Mouse (Mus musculus) midbrain, embryonic 11.5 days (tissue): ENCODE results near the gene Smtn. TPM values are rescaled to one million over a fixed set of nuclear protein-coding genes. Genes with fewer than 3 reads are reported as not detected.

Experiments
- ATAC-seq: fragments of 200-750 bp; cut with Nextera tagmentation; 2 replicates; pipeline ENCODE4 v1.8.0; 2017; ENCODE audit warnings: moderate TSS enrichment, moderate library complexity; ENCODE audit not compliant: low FRiP score
- DNase-seq: peaks from one replicate; pipeline ENCODE4 v3.0.0; 2015; ENCODE audit warnings: low spot score; ENCODE audit errors: missing footprints
- H3K27ac ChIP-seq: fragments of 300-500 bp; sonication (generic); 2 replicates; pipeline ENCODE4 v1.5.1; 2014; ENCODE audit warnings: low read depth, low read length
- H3K27me3 ChIP-seq: fragments of 300-500 bp; sonication (generic); 2 replicates; pipeline ENCODE4 v1.6.1; 2014; ENCODE audit warnings: mild to moderate bottlenecking, low read length, moderate library complexity, mixed read lengths; ENCODE audit not compliant: control insufficient read depth, insufficient read depth
- H3K36me3 ChIP-seq: fragments of 300-500 bp; sonication (generic); 2 replicates; pipeline ENCODE4 v1.6.1; 2014; ENCODE audit warnings: mild to moderate bottlenecking, low read length, moderate library complexity, mixed read lengths; ENCODE audit not compliant: control insufficient read depth, insufficient read depth
- H3K4me1 ChIP-seq: fragments of 300-500 bp; sonication (generic); 2 replicates; pipeline ENCODE4 v1.6.1; 2014; ENCODE audit warnings: low read length; ENCODE audit not compliant: control insufficient read depth, insufficient read depth
- H3K4me2 ChIP-seq: fragments of 300-500 bp; sonication (generic); 2 replicates; pipeline ENCODE4 v1.6.1; 2014; ENCODE audit warnings: mild to moderate bottlenecking, moderate library complexity
- H3K4me3 ChIP-seq: fragments of 300-500 bp; sonication (generic); 2 replicates; pipeline ENCODE4 v1.5.1; 2014; ENCODE audit warnings: low read depth, low read length
- H3K9ac ChIP-seq: fragments of 300-500 bp; sonication (generic); 2 replicates; pipeline ENCODE4 v1.6.1; 2014; ENCODE audit warnings: low read length
- H3K9me3 ChIP-seq: fragments of 300-500 bp; sonication (generic); 2 replicates; pipeline ENCODE4 v1.6.1; 2016; ENCODE audit warnings: low read length; ENCODE audit not compliant: control insufficient read depth
- WGBS: fragments of 180-500 bp; shearing (Covaris S2); extraction: QIAGEN DNeasy Blood & Tissue Kit; methylation state at CpG from one replicate; pipeline ENCODE4 v1.1.7; 2014; 5-methylcytosine and 5-hydroxymethylcytosine counted together
- polyA plus RNA-seq: library from polyadenylated mRNA; unstranded; fragments of >200 nt; fragmentation: Nextera tagmentation; extraction: Ambion mirVana; gene quantifications from 2 replicates; pipeline ENCODE4 v1.2.1, GENCODE M21; 2014

Smtn gene
- 26.6 and 27.1 TPM in 2 replicates for polyA plus RNA-seq

GRCm38 (mm10) chr11:3540451-3541085 lies at the start of gene Smtn:
Gene Smtn (minus strand): TSS chr11:3540612.
- Histone ChIP-seq H3K36me3 (no peaks in the 10 kb centered on the region), H3K4me1 (peaks cover 11% of the 10 kb centered on the region), H3K27me3 (no peaks in the 10 kb centered on the region), H3K4me3 (peak within 1 kb of the TSS; percentile 55), H3K9me3 (peaks cover 3% of the 10 kb centered on the region; the same call in 1 of the 2 replicates), H3K9ac (peak within 1 kb of the TSS; percentile 44; the same call in 1 of the 2 replicates), H3K27ac (no peak within 1 kb of the TSS), H3K4me2 (peak within 1 kb of the TSS; percentile 58)
- DNase-seq (no peak), ATAC-seq (no peak)
- 93% methylated on average over 23 of the region's 23 CpGs for WGBS

DNA sequence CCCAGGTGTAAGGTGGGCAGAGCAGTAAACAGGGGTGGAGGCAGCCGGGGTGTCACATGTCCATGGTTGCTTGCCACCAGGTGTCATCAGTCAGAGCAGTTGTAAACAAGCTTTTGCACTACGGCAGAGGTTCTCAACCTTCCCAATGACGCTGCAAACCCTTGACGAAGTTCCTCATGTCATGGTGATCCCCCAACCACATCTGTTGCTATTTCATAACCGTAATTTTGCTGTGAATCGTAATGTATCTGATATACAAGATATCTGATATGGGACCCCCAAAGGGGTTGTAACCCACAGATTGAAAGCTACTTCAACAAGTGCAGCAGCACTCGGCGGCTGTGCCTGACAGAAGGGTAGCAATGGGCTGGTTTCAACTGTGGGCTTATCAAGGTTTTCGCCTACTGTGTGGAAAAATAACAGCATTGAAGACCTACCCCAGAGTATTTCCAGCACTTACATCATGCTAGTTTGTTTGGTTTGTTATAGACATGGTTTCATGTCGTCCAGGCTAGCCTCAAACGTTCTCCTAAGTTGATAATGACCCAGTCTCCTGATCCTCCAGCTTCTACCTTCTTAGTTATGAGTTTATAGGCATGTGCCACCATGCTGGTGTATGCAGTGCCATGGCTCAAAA lies 47.7 kb upstream of the Smtn start:
- no peak for DNase-seq
- ATAC-seq: no peak
- no peaks in the 10 kb centered on the region for H3K27me3 ChIP-seq
- WGBS: 79% methylated on average over 11 of the region's 11 CpGs
- no peaks in the 10 kb centered on the region for H3K36me3 ChIP-seq
- H3K4me3 ChIP-seq: no peak overlapping the region
- H3K9ac ChIP-seq: no peak overlapping the region
- no peak overlapping the region for H3K27ac ChIP-seq
- H3K4me2 ChIP-seq: no peak overlapping the region
- no peaks in the 10 kb centered on the region for H3K9me3 ChIP-seq
- no peaks in the 10 kb centered on the region for H3K4me1 ChIP-seq

GRCm38 (mm10) chr11:3587350-3587749 lies 46.9 kb upstream of the Smtn start:
- Histone ChIP-seq H3K9ac (no peak overlapping the region), H3K4me1 (no peaks in the 10 kb centered on the region), H3K36me3 (no peaks in the 10 kb centered on the region), H3K4me2 (no peak overlapping the region), H3K27me3 (no peaks in the 10 kb centered on the region), H3K27ac (no peak overlapping the region), H3K4me3 (no peak overlapping the region), H3K9me3 (no peaks in the 10 kb centered on the region)
- 46% methylated on average over 4 of the region's 4 CpGs for WGBS
- no peak for DNase-seq
- no peak for ATAC-seq

GRCm38 (mm10) chr11:3585983-3586618 lies 45.7 kb upstream of the Smtn start:
- Histone ChIP-seq H3K4me1 (no peaks in the 10 kb centered on the region), H3K27me3 (no peaks in the 10 kb centered on the region), H3K4me3 (no peak overlapping the region), H3K9me3 (no peaks in the 10 kb centered on the region), H3K9ac (no peak overlapping the region), H3K4me2 (no peak overlapping the region), H3K36me3 (no peaks in the 10 kb centered on the region), H3K27ac (no peak overlapping the region)
- no peak for DNase-seq
- ATAC-seq: no peak
- 84% methylated on average over 6 of the region's 6 CpGs for WGBS

GRCm38 (mm10) chr11:3583127-3583526 lies 42.7 kb upstream of the Smtn start:
- no peak overlapping the region for H3K27ac ChIP-seq
- WGBS: 82% methylated on average over 5 of the region's 5 CpGs

DNA sequence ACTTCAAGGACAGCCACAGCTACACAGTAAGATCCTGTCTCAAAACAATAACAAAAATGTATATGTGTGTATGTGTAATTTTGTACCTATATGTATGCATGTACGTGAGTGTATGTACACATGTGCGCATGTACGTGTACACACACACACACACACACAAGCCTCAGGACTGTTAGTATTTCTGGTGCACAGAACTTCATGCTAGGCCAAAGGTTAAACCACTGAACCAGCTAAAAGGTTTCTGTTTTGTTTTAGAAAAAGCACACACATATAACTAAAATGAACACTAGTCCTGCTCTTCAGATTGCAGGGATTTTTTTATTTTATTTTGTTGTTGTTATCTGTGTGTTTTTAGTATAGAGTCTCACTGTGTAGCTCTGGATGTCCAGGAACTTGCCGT lies 41.5 kb upstream of the Smtn start:
- WGBS: 97% methylated on average over 4 of the region's 4 CpGs
- H3K4me1 ChIP-seq: no peaks in the 10 kb centered on the region
- H3K4me3 ChIP-seq: no peak overlapping the region
- DNase-seq (no peak), ATAC-seq (no peak)
- H3K9ac ChIP-seq: no peak overlapping the region
- H3K27me3 ChIP-seq: no peaks in the 10 kb centered on the region
- no peak overlapping the region for H3K4me2 ChIP-seq
- H3K9me3 ChIP-seq: no peaks in the 10 kb centered on the region
- H3K36me3 ChIP-seq: no peaks in the 10 kb centered on the region
- H3K27ac ChIP-seq: no peak overlapping the region

More at GRCm38 (mm10) chr11:3583127-3583526, 42.7 kb upstream of the Smtn start:
- Histone ChIP-seq H3K4me3 (no peak overlapping the region), H3K36me3 (no peaks in the 10 kb centered on the region), H3K27me3 (no peaks in the 10 kb centered on the region), H3K9me3 (no peaks in the 10 kb centered on the region), H3K9ac (no peak overlapping the region), H3K4me1 (no peaks in the 10 kb centered on the region), H3K4me2 (no peak overlapping the region)
- no peak for DNase-seq
- no peak for ATAC-seq

DNA sequence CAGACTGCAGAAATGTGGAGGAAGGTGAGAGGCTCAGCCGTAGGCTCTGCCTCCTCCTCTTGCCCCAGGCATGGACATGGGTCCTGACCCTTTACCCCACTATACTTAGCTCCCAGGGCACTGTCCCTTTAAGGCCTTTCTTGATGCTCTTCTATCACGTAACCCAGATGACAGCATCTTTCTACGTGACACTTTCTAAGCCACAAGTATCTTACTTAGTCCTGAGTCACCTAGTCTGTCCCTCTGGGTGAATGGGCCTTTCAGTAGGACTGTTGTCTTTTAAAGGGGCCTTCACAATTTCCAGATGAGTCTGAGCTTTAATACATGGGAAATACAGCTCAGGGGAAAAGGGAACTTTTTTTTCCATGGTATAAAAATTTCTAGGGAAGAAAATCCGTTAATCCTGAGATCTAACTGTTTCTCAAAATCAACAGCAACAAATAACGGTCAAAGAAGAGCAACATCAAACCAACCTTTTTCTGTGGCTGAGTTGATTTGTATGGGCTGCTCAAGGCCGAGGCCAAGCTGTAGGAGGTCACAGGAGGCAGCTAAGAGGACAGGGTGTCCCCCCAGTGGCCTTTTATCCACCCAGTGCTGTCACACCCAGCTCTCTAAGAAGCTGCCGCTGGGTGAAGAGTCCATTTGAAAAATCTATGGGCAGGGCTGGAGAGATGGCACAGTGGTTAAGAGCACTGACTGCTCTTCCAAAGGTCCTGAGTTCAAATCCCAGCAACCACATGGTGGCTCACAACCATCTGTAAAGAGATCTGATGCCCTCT lies 40.1 kb upstream of the Smtn start:
- Histone ChIP-seq H3K4me1 (no peaks in the 10 kb centered on the region), H3K27me3 (no peaks in the 10 kb centered on the region), H3K27ac (no peak overlapping the region), H3K36me3 (no peaks in the 10 kb centered on the region), H3K4me2 (no peak overlapping the region), H3K9ac (no peak overlapping the region), H3K9me3 (no peaks in the 10 kb centered on the region), H3K4me3 (no peak overlapping the region)
- ATAC-seq: no peak
- no peak for DNase-seq
- WGBS: 70% methylated on average over 7 of the region's 7 CpGs

- WGBS: 80% methylated on average over 10 of the region's 10 CpGs
- no peaks in the 10 kb centered on the region for H3K9me3 ChIP-seq
Measured at GRCm38 (mm10) chr11:3578050-3578725, 37.8 kb upstream of the Smtn start.

More at GRCm38 (mm10) chr11:3578050-3578725, 37.8 kb upstream of the Smtn start:
- no peak overlapping the region for H3K27ac ChIP-seq
- H3K4me3 ChIP-seq: no peak overlapping the region
- H3K4me2 ChIP-seq: no peak overlapping the region
- ATAC-seq (no peak), DNase-seq (no peak)
- no peaks in the 10 kb centered on the region for H3K27me3 ChIP-seq
- peaks cover under 1% of the 10 kb centered on the region; the same call in 1 of the 2 replicates for H3K4me1 ChIP-seq
- H3K36me3 ChIP-seq: no peaks in the 10 kb centered on the region
- no peak overlapping the region for H3K9ac ChIP-seq
